Mouse (Mus musculus) limb, embryonic 14.5 days (tissue): ENCODE data around the gene Isg15. TPM values are rescaled to one million over a fixed set of nuclear protein-coding genes. Genes with fewer than 3 reads are reported as not detected.

Source experiments
- ATAC-seq: fragments of 200-750 bp; cut with Nextera tagmentation; 2 replicates; pipeline ENCODE4 v1.8.0; 2017; ENCODE audit warnings: low read depth, moderate number of reproducible peaks, moderate TSS enrichment; ENCODE audit not compliant: low FRiP score
- DNase-seq: peaks from one replicate; pipeline ENCODE4 v3.0.0-alpha.2; 2015; ENCODE audit warnings: low spot score
- H3K27ac ChIP-seq: fragments of 300-500 bp; sonication (generic); replicated peaks from 2 replicates; pipeline ENCODE4 v1.5.1; 2014; ENCODE audit warnings: low read depth, mild to moderate bottlenecking, low read length, moderate library complexity, mixed read lengths
- H3K27me3 ChIP-seq: fragments of 300-500 bp; sonication (generic); 2 replicates; pipeline ENCODE4 v1.6.1; 2014; ENCODE audit warnings: low read length, mixed read lengths; ENCODE audit not compliant: control insufficient read depth, insufficient read depth
- H3K36me3 ChIP-seq: fragments of 300-500 bp; sonication (generic); 2 replicates; pipeline ENCODE4 v1.6.1; 2014; ENCODE audit warnings: mild to moderate bottlenecking, low read length, moderate library complexity, mixed read lengths; ENCODE audit not compliant: control insufficient read depth, insufficient read depth
- H3K4me1 ChIP-seq: fragments of 300-500 bp; sonication (generic); 2 replicates; pipeline ENCODE4 v1.6.1; 2014; ENCODE audit warnings: antibody characterized with exemption, low read length, mixed read lengths; ENCODE audit not compliant: control insufficient read depth, insufficient read depth
- H3K4me2 ChIP-seq: fragments of 300-500 bp; sonication (generic); replicated peaks from 2 replicates; pipeline ENCODE4 v1.6.1; 2014; ENCODE audit warnings: low read depth, mild to moderate bottlenecking, low read length, moderate library complexity; ENCODE audit not compliant: severe bottlenecking
- H3K4me3 ChIP-seq: fragments of 300-500 bp; sonication (generic); replicated peaks from 2 replicates; pipeline ENCODE4 v1.5.1; 2014; ENCODE audit warnings: low read length
- H3K9ac ChIP-seq: fragments of 300-500 bp; sonication (generic); 2 replicates; pipeline ENCODE4 v1.6.1; 2014; ENCODE audit warnings: mild to moderate bottlenecking, low read depth, low read length, moderate library complexity; ENCODE audit not compliant: severe bottlenecking
- H3K9me3 ChIP-seq: fragments of 300-500 bp; sonication (generic); 2 replicates; pipeline ENCODE4 v1.6.1; 2016; ENCODE audit warnings: low read length; ENCODE audit not compliant: control insufficient read depth
- POLR2A ChIP-seq: fragments of 200-500 bp; IDR thresholded peaks from 2 replicates; pipeline ENCODE4 v1.8.0; 2012; ENCODE audit warnings: inconsistent platforms, mild to moderate bottlenecking, moderate library complexity, borderline replicate concordance; ENCODE audit not compliant: insufficient read depth, insufficient read length; ENCODE audit errors: extremely low read depth
- WGBS: fragments of 180-500 bp; shearing (Covaris S2); extraction: QIAGEN DNeasy Blood & Tissue Kit; methylation state at CpG from one replicate; pipeline ENCODE4 v1.1.7; 2014; 5-methylcytosine and 5-hydroxymethylcytosine counted together
- polyA plus RNA-seq, 2 experiments: library from polyadenylated mRNA; depleted of rRNA in 1 of 2; stranded (reverse) in 1 of 2; unstranded in 1 of 2; fragments of >200 nt; fragmentation: Nextera tagmentation in 1 of 2; extraction: Ambion mirVana in 1 of 2; gene quantifications; 2 replicates each; pipeline versions ENCODE4 v1.2.1 to v1.2.3; 2012 to 2014

Gene Isg15
- polyA plus RNA-seq (2012; rRNA removed) (1.4 and 1.7 TPM in 2 replicates), polyA plus RNA-seq (2014; fragmentation: Nextera tagmentation; extraction: Ambion mirVana) (0.26 and 0.73 TPM in 2 replicates)

DNA sequence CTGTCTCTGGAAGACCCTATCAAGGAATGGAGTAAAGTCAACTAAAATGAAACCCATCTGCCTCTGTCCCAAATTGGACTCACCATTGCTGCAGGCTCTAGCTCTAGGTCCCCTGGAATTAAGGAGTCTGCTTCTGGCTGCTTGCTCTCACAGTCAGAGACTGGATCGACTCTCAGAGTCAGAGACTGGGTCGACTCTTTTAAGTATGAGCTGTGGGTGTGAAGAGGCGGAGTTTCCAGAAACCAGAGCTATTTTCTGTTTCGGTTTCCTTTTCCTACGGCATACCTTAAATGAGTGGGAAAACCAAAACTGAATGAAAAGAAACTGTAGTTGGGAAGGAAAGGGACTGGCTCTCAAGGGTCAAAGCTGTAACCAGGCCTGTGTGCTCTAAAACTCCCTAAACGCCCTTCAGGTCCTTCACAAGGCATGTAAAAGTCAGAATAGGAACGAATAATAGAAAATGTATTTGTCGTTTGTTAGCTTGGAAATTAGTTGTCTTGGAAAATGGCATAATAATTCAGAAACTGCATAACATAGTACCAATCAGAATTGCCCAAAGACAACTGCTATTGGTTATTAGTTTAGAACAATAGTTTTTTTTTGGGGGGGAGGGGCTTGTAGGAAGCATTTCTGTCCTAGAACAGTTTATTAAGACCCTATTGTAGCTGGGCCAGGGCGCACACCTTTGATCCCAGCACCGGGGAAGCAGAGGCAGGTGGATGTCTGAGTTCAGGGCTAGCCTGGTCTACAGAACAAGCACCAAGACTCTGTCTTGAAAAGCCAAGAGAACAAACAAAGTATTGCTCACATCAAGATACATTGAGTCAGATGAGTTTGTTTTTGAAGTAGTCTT, at the start of gene Isg15:
TSS of gene Isg15 (minus strand) at position 196 of the 853 bp plus-strand sequence.
- no peak for TF ChIP-seq POLR2A
- DNase-seq (peak; percentile 20), ATAC-seq (no peak)
- no peak within 1 kb of the TSS for H3K4me2 ChIP-seq
- no peak within 1 kb of the TSS for H3K4me3 ChIP-seq
- no peak within 1 kb of the TSS for H3K27ac ChIP-seq
- no peaks in the 10 kb centered on the region for H3K36me3 ChIP-seq
- peaks cover 4% of the 10 kb centered on the region for H3K4me1 ChIP-seq
- no peak within 1 kb of the TSS for H3K9ac ChIP-seq
- no peaks in the 10 kb centered on the region for H3K9me3 ChIP-seq
- peaks cover 22% of the 10 kb centered on the region for H3K27me3 ChIP-seq
- 50% methylated on average over 10 of the region's 10 CpGs for WGBS

DNA sequence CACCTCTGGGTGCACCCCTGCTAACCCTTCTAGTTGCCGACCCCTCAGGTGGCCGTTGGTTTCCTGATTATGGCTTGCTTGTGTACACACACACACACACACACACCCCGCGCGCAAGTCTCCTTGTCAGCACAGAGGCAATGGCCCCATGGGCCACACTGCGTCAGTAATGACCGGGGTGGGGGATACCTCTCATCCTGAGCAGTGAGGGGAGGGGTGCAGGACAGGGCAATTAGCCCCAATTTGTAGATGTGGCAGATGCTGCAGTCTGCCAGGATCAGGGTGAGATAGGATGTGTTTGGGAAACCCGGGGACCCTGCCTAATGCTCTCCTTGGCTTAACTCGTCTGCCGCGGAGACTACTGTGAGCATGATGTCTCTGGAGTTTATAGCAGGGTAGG, 48.9 kb upstream of the Isg15 start:
- Histone ChIP-seq H3K27ac (no peak overlapping the region), H3K9ac (no peak overlapping the region), H3K36me3 (peaks cover 47% of the 10 kb centered on the region), H3K4me1 (no peaks in the 10 kb centered on the region), H3K4me3 (no peak overlapping the region), H3K27me3 (peaks cover 12% of the 10 kb centered on the region), H3K4me2 (no peak overlapping the region), H3K9me3 (no peaks in the 10 kb centered on the region)
- DNase-seq (no peak), ATAC-seq (no peak)
- 56% methylated on average over 11 of the region's 11 CpGs for WGBS
- TF ChIP-seq POLR2A: no peak

DNA sequence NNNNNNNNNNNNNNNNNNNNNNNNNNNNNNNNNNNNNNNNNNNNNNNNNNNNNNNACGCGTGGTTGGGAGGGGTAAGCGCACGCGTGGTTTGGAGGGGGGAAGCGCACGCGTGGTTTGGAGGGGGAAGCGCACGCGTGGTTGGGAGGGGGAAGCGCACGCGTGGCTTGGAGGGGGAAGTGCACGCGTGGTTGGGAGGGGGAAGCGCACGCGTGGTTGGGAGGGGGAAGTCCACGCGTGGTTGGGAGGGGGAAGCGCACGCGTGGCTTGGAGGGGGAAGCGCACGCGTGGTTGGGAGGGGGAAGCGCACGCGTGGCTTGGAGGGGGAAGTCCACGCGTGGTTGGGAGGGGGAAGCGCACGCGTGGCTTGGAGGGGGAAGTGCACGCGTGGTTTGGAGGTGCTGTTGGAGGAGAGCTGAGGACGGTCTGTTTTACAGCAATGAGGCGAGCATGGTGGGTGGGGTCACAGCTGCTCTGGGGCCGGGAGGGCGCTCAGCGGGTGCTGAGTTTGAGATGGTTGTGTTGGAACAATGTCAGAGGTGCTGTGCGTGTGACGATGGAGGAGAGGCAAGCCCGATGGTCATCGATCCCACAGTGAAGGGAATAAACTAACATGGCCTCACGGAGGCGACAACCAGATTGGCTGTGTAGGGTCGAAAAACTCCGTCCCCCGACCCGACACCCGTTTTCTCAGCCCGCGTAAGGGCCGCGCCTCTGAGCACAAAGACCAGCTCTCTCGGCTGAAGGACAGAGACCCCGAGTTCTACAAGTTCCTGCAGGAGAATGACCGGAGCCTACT, 36.2 kb upstream of the Isg15 start:
- H3K4me2 ChIP-seq: peak overlapping the region; percentile 88
- no peaks in the 10 kb centered on the region for H3K9me3 ChIP-seq
- ATAC-seq (no peak), DNase-seq (no peak)
- H3K27ac ChIP-seq: no peak overlapping the region; the same call in 1 of the 2 replicates
- 29% methylated on average over 55 of the region's 60 CpGs for WGBS
- H3K4me3 ChIP-seq: peak overlapping the region; percentile 86
- peak overlapping the region; percentile 61 for H3K9ac ChIP-seq
- peaks cover 60% of the 10 kb centered on the region for H3K36me3 ChIP-seq
- no peak for TF ChIP-seq POLR2A
- H3K27me3 ChIP-seq: no peaks in the 10 kb centered on the region
- H3K4me1 ChIP-seq: peaks cover 11% of the 10 kb centered on the region

DNA sequence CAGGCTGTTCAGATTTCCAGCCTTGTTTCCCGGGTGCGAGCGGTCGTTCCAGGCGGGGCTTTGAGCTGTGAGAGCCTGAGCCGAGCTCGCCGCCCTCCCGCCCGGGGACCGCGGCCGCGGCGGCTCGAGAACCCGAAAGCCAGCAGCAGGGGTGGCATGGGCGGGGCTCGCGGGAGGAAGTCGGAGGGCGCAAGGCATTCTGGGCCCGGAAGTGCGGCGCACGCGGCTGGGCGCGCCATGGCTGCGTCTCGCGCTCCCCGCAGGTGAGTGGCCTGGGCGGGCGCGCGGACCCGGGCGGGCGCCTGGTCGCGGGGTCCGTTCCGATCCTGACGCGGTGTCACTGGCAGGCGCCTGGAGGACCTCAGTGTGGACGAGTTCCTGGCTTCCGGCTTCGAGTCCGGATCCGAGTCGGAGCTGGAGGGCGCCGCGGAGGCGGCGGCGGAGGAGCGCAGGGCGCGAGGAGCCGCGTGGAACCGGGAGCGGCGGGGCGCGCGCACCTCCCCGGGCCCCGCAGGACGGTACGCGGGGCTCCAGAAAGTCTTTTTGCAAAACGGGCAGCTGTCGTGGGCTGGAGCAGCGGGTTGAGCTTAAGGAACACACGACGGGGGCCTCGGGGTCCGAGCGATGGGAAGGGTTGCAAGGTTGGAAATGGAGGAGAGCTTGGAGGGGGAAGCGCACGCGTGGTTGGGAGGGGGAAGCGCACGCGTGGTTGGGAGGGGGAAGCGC, 35.4 kb upstream of the Isg15 start, which contains the start of gene Noc2l:
TSS of gene Noc2l (plus strand) at position 203 of the 726 bp plus-strand sequence.
- TF ChIP-seq POLR2A: 0 out of 2 replicates have a peak, but pooled peaks have one; percentile 51
- H3K4me2 ChIP-seq: peak within 1 kb of the TSS; percentile 88
- ATAC-seq (peak; percentile 91), DNase-seq (peak; percentile 89)
- under 1% methylated on average over 82 of the region's 90 CpGs for WGBS
- H3K4me3 ChIP-seq: peak within 1 kb of the TSS; percentile 86
- peaks cover 60% of the 10 kb centered on the region for H3K36me3 ChIP-seq
- peak within 1 kb of the TSS; percentile 86 for H3K27ac ChIP-seq
- peak within 1 kb of the TSS; percentile 72 for H3K9ac ChIP-seq
- no peaks in the 10 kb centered on the region for H3K27me3 ChIP-seq
- no peaks in the 10 kb centered on the region for H3K9me3 ChIP-seq
- peaks cover 11% of the 10 kb centered on the region for H3K4me1 ChIP-seq
